Mouse (Mus musculus) kidney, adult 8-10 months (tissue): ENCODE measurements at regions not wholly inside any gene's neighbourhood (a gene's known extent, or its start where the extent isn't known, plus 50 kb on each side); places are given as distances from the start of the nearest gene placed in this dataset.

Source experiments
- DNase-seq, 2 experiments: peaks; one replicate each; pipeline ENCODE4 v3.0.0; 2022

DNA sequence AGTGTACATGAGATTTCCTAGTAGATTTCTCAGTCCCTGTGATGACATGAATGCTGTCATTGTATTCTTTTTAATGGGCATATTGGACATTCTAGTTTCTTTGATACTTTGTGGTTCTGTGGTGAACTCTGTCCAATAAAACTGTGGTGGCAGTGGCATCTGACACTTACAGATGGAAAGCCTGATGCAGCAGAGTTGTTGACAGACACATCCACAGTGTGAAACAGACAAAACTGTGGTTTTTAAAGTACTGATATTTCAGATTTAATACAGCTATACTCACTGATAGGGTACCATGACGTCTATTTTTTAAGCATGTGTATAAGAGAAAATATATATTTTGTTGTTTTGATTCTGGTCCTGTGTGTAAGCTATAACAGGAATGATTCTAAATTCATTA lies 818.0 kb downstream of the Trim52 start:
- no peak for DNase-seq

DNA sequence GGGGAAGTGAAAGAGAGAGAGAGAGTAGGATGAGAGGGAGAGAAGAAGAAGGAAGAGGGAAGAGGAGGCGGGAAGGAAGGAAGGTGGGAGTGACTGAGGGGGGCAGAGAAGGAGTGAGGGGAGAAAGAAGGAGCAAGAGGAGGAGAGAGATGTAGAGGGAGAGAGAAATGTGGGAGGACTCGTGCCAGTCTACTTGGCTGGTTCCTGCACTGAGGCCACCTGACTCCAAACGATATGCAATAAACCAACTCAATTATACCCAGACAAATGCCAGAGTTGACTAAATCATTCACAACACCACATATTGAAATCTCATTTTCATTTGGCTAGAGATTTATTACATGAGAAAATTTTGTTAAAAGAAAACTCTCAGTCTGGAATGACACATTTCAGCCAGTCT lies 818.4 kb downstream of the Trim52 start:
- DNase-seq: no peak

DNA sequence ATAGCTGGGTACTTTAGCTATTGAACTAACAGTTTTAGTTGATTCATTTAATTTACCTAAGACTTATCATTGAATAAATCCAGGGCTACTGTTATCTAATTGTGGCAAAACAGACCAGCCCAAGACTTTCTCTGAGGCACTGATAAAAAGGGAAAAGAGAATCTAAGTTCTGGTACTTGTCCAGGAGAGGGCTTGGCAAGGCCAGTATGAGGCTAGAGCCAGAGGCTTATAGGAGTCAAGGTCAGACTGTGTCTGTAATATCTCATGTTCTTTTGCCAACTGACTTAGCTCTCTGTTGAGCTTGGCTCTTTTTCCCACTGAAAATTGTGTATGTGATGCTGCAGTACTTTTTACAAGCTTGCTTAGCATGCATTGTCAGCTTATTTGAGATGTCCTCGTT lies 839.3 kb downstream of the Trim52 start:
- peak in 1 of 2 experiments; percentile 0 for DNase-seq

DNA sequence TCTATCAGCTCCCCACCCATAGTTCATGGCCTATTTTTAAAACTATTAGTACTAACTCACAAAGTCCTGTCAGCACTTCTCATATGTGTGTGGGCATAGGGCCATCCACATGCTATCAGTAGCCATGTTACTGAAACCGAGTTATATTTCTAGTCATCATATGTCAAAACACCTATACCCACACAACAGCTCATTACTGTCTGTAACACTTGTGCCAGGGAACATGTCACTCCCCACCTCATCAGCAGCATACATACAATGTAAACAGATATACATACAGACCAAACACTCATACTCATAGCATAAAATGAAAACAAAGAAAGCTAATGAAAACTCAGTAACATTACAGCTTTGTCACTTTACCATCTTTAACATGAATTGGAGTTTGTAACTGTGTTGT lies 872.0 kb downstream of the Trim52 start:
- DNase-seq: no peak

DNA sequence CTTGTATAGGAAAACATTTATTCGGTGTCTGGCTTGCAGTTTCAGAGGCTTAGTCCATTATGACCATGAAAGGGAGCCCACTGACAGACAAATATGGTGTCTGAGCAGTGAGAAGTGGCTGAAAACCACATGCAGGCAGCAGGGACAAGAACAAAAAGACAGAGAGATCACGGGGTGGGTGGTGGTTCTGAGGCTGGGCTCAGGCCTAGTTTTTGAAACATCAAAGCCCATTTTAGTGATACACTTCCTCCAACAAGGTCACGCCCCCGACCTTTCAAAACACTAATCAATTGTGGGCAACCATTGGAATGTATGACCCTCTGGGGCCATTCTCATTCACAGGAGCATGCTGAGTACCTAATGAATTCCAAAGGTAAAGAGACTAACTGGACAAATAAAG lies 874.8 kb downstream of the Trim52 start:
- DNase-seq: no peak

DNA sequence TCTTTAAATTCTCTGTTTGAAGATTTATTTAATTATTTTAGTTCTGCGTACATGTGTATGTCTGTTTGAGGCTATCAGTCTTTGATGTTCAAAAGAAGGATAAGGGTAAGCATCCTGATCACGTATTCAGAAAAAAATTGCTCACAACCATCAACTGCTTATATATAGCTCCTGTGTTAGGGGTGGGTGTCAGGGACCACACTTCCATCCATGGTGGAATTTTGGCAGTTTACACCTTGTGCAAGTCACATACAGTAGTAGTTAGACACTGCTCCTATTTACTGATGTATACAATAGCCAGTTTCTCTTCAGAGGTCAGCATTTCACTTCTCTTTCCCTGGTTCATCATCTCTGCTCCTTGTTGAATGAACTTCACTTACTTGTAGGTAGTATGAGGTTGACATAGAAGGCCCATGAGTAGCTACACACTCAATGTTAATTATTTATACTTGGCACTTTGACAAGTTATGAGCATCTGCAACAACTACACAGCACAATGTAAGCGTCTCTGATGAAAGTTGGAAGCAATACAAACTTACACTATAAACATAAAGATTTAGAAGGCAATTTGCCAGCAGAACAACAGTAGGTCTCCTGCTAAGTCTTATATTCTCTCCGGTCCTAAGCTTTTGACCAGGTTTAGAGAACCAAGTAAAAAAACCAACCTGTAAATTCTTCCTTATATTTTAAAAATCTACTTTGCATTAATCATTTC lies 891.7 kb downstream of the Trim52 start:
- no peak for DNase-seq

DNA sequence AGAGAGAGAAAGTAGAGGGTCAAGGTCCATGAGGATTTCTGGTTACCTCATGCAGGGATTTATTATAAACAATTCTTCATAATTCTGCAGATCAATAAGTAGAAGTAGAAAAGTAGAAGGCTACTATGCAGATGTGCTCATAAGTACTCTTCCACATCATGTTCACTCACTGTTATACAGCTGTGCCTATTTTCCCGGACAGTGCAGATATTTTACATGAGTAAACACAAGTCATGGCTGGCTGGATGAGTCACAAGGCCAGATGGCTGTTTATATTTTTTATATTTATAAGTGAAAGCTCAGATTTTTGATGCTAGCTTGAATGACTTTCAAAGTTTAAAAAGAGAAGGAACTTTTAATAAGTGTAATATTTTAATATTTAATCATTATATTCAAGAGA lies 899.0 kb downstream of the Trim52 start:
- DNase-seq: no peak

DNA sequence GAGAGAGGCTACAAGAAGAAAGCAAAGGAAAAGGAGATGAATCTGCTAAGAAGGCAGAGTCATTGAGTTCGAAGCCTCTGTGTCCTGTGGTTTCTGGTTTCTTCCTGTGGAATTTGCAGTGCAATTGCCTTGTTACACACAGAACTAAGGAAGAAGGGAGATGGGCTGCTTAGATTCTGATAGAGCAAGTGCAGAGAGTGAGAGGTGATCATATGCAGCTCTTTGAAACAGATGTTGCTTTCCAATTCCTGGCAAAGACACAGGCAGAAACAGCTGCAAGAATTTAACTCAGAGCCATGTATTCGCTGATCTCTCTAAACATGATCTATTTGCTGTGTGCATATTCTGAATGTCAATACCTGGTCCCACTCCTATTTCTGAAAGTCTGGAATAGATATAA lies 903.6 kb downstream of the Trim52 start:
- no peak for DNase-seq

DNA sequence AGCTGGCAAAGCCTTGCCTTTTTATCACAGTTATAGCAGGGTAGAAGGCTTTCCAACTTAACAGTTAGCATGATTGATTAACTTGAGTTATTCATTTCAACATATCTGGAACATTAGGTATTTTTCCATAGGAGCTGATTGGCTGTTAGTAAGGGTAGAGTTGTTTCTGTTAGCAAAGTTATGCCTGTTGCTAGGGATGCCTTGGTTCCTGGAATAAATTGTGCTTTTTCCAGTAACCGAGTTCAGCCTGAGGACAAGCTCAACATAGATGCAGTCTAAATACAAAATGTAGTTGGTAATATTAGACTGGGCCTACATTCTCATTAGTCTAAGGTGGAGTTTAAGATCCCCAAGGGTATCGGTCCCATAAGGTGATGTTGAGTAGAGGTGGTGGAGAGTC lies 927.8 kb downstream of the Trim52 start:
- peak in 1 of 2 experiments; percentile 29 for DNase-seq

DNA sequence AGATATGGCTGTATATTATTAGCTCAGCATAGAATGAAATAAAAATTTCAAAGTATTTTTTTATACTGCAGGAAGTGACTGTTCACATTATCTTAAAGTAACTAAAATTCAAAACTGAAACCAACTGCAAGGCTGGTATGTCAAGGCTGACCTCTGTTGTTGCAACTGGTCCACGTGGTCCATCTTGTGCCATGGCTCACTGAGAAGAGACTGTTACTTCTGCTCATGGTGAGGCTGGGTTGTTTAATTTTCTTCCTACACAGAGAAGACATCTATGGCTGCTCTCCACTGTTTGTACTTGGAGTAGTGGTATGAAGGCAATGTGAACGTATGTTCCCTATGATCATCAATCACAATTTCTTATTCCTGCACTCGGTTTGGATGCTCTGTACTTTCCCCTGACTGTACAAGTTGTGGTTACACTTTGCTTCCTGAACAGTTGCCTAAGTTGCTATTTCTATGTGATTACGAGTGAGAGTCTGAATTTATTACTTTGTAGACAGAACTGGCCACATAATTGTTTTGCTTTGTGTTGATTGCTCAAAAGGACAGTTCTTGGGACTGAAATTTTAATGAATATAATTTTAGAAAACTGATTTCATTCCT lies 946.1 kb downstream of the Trim52 start:
- no peak for DNase-seq

DNA sequence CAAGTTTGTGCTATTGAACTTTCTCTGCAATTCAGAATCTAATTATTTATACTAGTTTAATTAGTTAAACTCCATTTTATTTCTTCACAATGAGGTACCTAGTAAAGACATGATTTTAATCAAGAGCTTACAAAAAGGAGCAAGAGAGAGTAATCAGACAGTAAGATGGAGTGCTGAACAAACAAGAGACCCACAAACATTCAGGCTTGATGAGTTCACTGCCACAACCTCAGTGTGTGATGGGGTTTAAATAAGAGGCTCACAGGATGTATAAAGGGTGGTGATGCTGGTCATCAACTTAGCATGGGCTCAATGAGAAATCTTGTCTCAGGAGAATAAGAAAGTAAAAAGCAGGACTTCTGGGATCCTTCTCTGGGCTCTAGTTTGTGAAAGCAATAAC lies 962.6 kb downstream of the Trim52 start:
- no peak for DNase-seq

DNA sequence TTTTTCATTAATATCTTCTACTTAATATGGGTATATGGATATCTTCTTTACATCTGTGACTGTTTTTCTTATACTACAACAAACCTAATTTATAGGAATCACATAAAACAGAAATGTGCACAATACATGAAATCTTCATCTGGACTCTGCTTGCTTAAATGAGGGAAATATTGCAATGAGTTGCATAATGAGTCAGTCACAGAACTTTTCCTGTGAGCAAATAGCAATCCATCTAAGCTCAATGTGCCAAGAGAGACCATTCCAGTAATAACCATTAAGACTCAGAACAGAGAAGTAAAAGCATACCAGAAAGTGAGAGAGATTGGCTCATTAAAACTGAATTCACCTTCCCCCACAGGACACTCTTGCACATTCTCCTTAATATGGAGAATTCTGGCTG lies 974.4 kb downstream of the Trim52 start:
- DNase-seq: no peak
